Comparison of ENCODE assay signal across 8 mouse cellular contexts in genomic region chr17:47833628-47834481, GRCm38 (mm10). TPM values are rescaled to one million over a fixed set of nuclear protein-coding genes. Genes with fewer than 3 reads are reported as not detected.
DNase-seq lines count a peak whose midpoint lies in the region; ATAC-seq and TF ChIP-seq lines count a peak whose summit lies in the region.

No protein-coding gene starts in this region.

- H3K9ac ChIP-seq in heart, postnatal 0 days (replicated peaks; ENCODE audit: low read depth, low read length) = peak overlapping the region; percentile 60
- H3K9ac ChIP-seq in liver, embryonic 16.5 days (ENCODE audit: low read depth, low read length) = no peak overlapping the region
- peak overlapping the region; percentile 80 for H3K9ac ChIP-seq in stomach, embryonic 16.5 days (ENCODE audit: low read length)

- H3K4me1 ChIP-seq in E14TG2a.4 (replicated peaks; ENCODE audit: low read depth, low read length) = peaks cover 49% of the 10 kb centered on the region
- peaks cover 32% of the 10 kb centered on the region for H3K4me1 ChIP-seq in heart, postnatal 0 days (ENCODE audit: control insufficient read depth, insufficient read depth)
- no peaks in the 10 kb centered on the region; the same call in 1 of the 2 replicates for H3K4me1 ChIP-seq in liver, embryonic 16.5 days (ENCODE audit: control insufficient read depth, low read depth, low read length)
- H3K4me1 ChIP-seq in stomach, embryonic 16.5 days (ENCODE audit: control insufficient read depth, insufficient read depth, low read length) = peaks cover 28% of the 10 kb centered on the region

- no peak for TF ChIP-seq EP300 in heart, postnatal 0 days (IDR thresholded peaks at IDR 0.05; ENCODE audit: low read depth)

- TF ChIP-seq CTCF in E14TG2a.4 (conservative IDR thresholded peaks at IDR 0.05; ENCODE audit: low read length) = no peak
- no peak for TF ChIP-seq CTCF in heart, postnatal 0 days (IDR thresholded peaks at IDR 0.05; ENCODE audit: low read depth)

- H3K4me3 ChIP-seq in E14TG2a.4 (replicated peaks; ENCODE audit: low read length) = peak overlapping the region; percentile 84
- H3K4me3 ChIP-seq in heart, postnatal 0 days (ENCODE audit: low read depth, low read length) = peak overlapping the region; percentile 71
- H3K4me3 ChIP-seq in liver, embryonic 16.5 days (ENCODE audit: low read depth, low read length) = peak overlapping the region; percentile 53
- peak overlapping the region; percentile 70 for H3K4me3 ChIP-seq in stomach, embryonic 16.5 days (replicated peaks; ENCODE audit: low read length)

- H3K9me3 ChIP-seq in E14TG2a.4 (ENCODE audit: low read length) = peaks cover 16% of the 10 kb centered on the region
- H3K9me3 ChIP-seq in heart, postnatal 0 days (replicated peaks; ENCODE audit: control insufficient read depth, low read length) = no peaks in the 10 kb centered on the region
- H3K9me3 ChIP-seq in liver, embryonic 16.5 days (replicated peaks; ENCODE audit: control insufficient read depth, low read length) = no peaks in the 10 kb centered on the region
- no peaks in the 10 kb centered on the region for H3K9me3 ChIP-seq in stomach, embryonic 16.5 days (replicated peaks; ENCODE audit: control insufficient read depth, low read length)

- H3K27ac ChIP-seq in heart, postnatal 0 days (ENCODE audit: low read depth) = peak overlapping the region; percentile 68
- no peak overlapping the region for H3K27ac ChIP-seq in liver, embryonic 16.5 days (ENCODE audit: low read length)
- peak overlapping the region; percentile 82 for H3K27ac ChIP-seq in stomach, embryonic 16.5 days (ENCODE audit: low read length)

- WGBS in heart, postnatal 0 days = under 1% methylated on average over 45 of the region's 45 CpGs
- WGBS in liver, embryonic 16.5 days (ENCODE audit: insufficient replicate concordance) = 2% methylated on average over 45 of the region's 45 CpGs
- WGBS in stomach, embryonic 16.5 days = 2% methylated on average over 45 of the region's 45 CpGs

- peak; percentile 46 for DNase-seq in Muller cell, postnatal 12 days (ENCODE audit: inconsistent ontology term)
- no peak for DNase-seq in heart, postnatal 0 days (ENCODE audit: low spot score)
- no peak for DNase-seq in layer of hippocampus, postnatal 10 days (ENCODE audit: low spot score in 2 of 2)
- no peak for DNase-seq in cerebellum, adult 11 months
- no peak for DNase-seq in cerebellum, postnatal 25 days

- peaks cover 91% of the 10 kb centered on the region for H3K27me3 ChIP-seq in E14TG2a.4 (ENCODE audit: insufficient read depth, low read length)
- peaks cover 11% of the 10 kb centered on the region; the same call in 1 of the 2 replicates for H3K27me3 ChIP-seq in heart, postnatal 0 days (ENCODE audit: control insufficient read depth, insufficient read depth, low read length)
- peaks cover 34% of the 10 kb centered on the region for H3K27me3 ChIP-seq in liver, embryonic 16.5 days (ENCODE audit: control insufficient read depth, insufficient read depth, low read depth, low read length)
- no peaks in the 10 kb centered on the region for H3K27me3 ChIP-seq in stomach, embryonic 16.5 days (ENCODE audit: control insufficient read depth, insufficient read depth, low read length)

- no peak for ATAC-seq in heart, postnatal 0 days (ENCODE audit: insufficient read depth, low read depth)
- ATAC-seq in liver, embryonic 16.5 days (ENCODE audit: low read depth) = no peak
- no peak for ATAC-seq in stomach, embryonic 16.5 days (ENCODE audit: insufficient read depth, low FRiP score)

- H3K36me3 ChIP-seq in E14TG2a.4 (ENCODE audit: insufficient read depth, low read length) = no peaks in the 10 kb centered on the region
- H3K36me3 ChIP-seq in heart, postnatal 0 days (replicated peaks; ENCODE audit: control insufficient read depth, insufficient read depth, low read length) = 0 out of 2 replicates have a peak, but pooled peaks cover 4% of the 10 kb centered on the region
- no peaks in the 10 kb centered on the region for H3K36me3 ChIP-seq in liver, embryonic 16.5 days (ENCODE audit: control insufficient read depth, insufficient read depth)
- no peaks in the 10 kb centered on the region for H3K36me3 ChIP-seq in stomach, embryonic 16.5 days (ENCODE audit: control insufficient read depth, insufficient read depth, low read length)

- H3K4me2 ChIP-seq in heart, postnatal 0 days (ENCODE audit: low read depth, low read length) = peak overlapping the region; percentile 90
- H3K4me2 ChIP-seq in liver, embryonic 16.5 days (ENCODE audit: low read depth, low read length) = peak overlapping the region; percentile 62
- peak overlapping the region; percentile 79 for H3K4me2 ChIP-seq in stomach, embryonic 16.5 days (ENCODE audit: low read depth, low read length)

RNA-seq across cellular contexts. Expression of gene Mdfi, which starts 0.6 kb away (rescaled TPM):
- 64.6 and 68.2 TPM in 2 replicates for total RNA-seq in heart, postnatal 0 days (2014; rRNA removed; ENCODE audit: low replicate concordance)
- polyA plus RNA-seq in heart, postnatal 0 days (2015; fragmentation: Nextera tagmentation; extraction: Ambion mirVana) = 6.2 and 6.7 TPM in 2 replicates
- polyA plus RNA-seq in liver, embryonic 16.5 days (2015; fragmentation: Nextera tagmentation; extraction: Ambion mirVana) = 0.47 and 0.84 TPM in 2 replicates
- polyA plus RNA-seq in stomach, embryonic 16.5 days (2015; fragmentation: Nextera tagmentation; extraction: Ambion mirVana) = 10.4 and 11.2 TPM in 2 replicates
- total RNA-seq in layer of hippocampus, postnatal 10 days (2021) = 1 to 10 TPM; 1.3 to 2.0 TPM
